Mouse (Mus musculus) cortical plate, adult 2 months (tissue): Measurements from ENCODE around the gene Cblc. TPM values are rescaled to one million over a fixed set of nuclear protein-coding genes. Genes with fewer than 3 reads are reported as not detected.

Source experiments
- H3K27ac ChIP-seq: fragments of 200-500 bp; 2 replicates; pipeline ENCODE4 v1.5.1; 2012; ENCODE audit warnings: low read length, control low read depth, inconsistent platforms; ENCODE audit not compliant: insufficient read depth
- H3K4me1 ChIP-seq: fragments of 200-500 bp; 2 replicates; pipeline ENCODE4 v1.6.1; 2011; ENCODE audit warnings: low read length; ENCODE audit not compliant: control insufficient read depth, insufficient read depth
- H3K4me3 ChIP-seq: fragments of 200-500 bp; 2 replicates; pipeline ENCODE4 v1.5.1; 2011; ENCODE audit warnings: mild to moderate bottlenecking, low read length, control low read depth; ENCODE audit not compliant: insufficient read depth
- CTCF ChIP-seq: fragments of 200-500 bp; IDR thresholded peaks from 2 replicates; pipeline ENCODE4 v1.5.1; 2011; ENCODE audit warnings: mild to moderate bottlenecking, control low read depth, low read length; ENCODE audit not compliant: insufficient read depth; ENCODE audit errors: extremely low read depth
- POLR2A ChIP-seq: fragments of 200-500 bp; IDR thresholded peaks from 2 replicates; pipeline ENCODE4 v1.6.1; 2011; ENCODE audit warnings: mild to moderate bottlenecking, low read length, control low read depth; ENCODE audit not compliant: insufficient read depth; ENCODE audit errors: extremely low read depth
- polyA plus RNA-seq: library from polyadenylated mRNA; depleted of rRNA; stranded (reverse); fragments of >200 nt; gene quantifications from 2 replicates; pipeline ENCODE4 v1.2.3, GENCODE M21; 2012

Gene Cblc
- polyA plus RNA-seq, 1 experiment: not detected

GRCm38 (mm10) chr7:19789904-19790347 is 6.7 kb downstream of the Cblc start:
- Histone ChIP-seq H3K4me3 (no peak overlapping the region), H3K4me1 (0 out of 2 replicates have a peak, but pooled peaks cover 1% of the 10 kb centered on the region), H3K27ac (no peak overlapping the region)
- TF ChIP-seq POLR2A (no peak), CTCF (peak; percentile 78)

- no peak for TF ChIP-seq POLR2A
- no peak for TF ChIP-seq CTCF
- 0 out of 2 replicates have a peak, but pooled peaks cover 1% of the 10 kb centered on the region for H3K4me1 ChIP-seq
- H3K27ac ChIP-seq: no peak overlapping the region
- H3K4me3 ChIP-seq: no peak overlapping the region
These were observed 10.6 kb downstream of the Cblc start for GRCm38 (mm10) chr7:19785874-19786458.

GRCm38 (mm10) chr7:19784764-19785535 is 11.7 kb downstream of the Cblc start:
- H3K4me1 ChIP-seq: 0 out of 2 replicates have a peak, but pooled peaks cover 1% of the 10 kb centered on the region
- H3K27ac ChIP-seq: no peak overlapping the region
- H3K4me3 ChIP-seq: no peak overlapping the region
- TF ChIP-seq CTCF: no peak
- no peak for TF ChIP-seq POLR2A

GRCm38 (mm10) chr7:19783630-19784029 is 13.0 kb downstream of the Cblc start:
- Histone ChIP-seq H3K27ac (peak overlapping the region; percentile 50; the same call in 1 of the 2 replicates), H3K4me3 (no peak overlapping the region), H3K4me1 (no peaks in the 10 kb centered on the region)
- TF ChIP-seq POLR2A (no peak), CTCF (no peak)

GRCm38 (mm10) chr7:19782645-19783044 is 14.0 kb downstream of the Cblc start:
- TF ChIP-seq POLR2A (no peak), CTCF (0 out of 2 replicates have a peak, but pooled peaks have one; percentile 5)
- Histone ChIP-seq H3K4me1 (no peaks in the 10 kb centered on the region), H3K27ac (no peak overlapping the region), H3K4me3 (no peak overlapping the region)

- no peak overlapping the region for H3K27ac ChIP-seq
- TF ChIP-seq POLR2A (no peak), CTCF (no peak)
- no peaks in the 10 kb centered on the region for H3K4me1 ChIP-seq
- no peak overlapping the region for H3K4me3 ChIP-seq
These were observed 14.9 kb downstream of the Cblc start for GRCm38 (mm10) chr7:19781741-19782140.

- H3K4me1 ChIP-seq: no peaks in the 10 kb centered on the region
- H3K27ac ChIP-seq: no peak overlapping the region
- TF ChIP-seq POLR2A (no peak), CTCF (no peak)
- no peak overlapping the region for H3K4me3 ChIP-seq
These were observed 16.7 kb downstream of the Cblc start for GRCm38 (mm10) chr7:19779903-19780302.

GRCm38 (mm10) chr7:19778645-19779044 is 18.0 kb downstream of the Cblc start:
- Histone ChIP-seq H3K27ac (no peak overlapping the region), H3K4me3 (no peak overlapping the region), H3K4me1 (no peaks in the 10 kb centered on the region)
- TF ChIP-seq CTCF (no peak), POLR2A (no peak)

GRCm38 (mm10) chr7:19777049-19777723 is 19.4 kb downstream of the Cblc start:
- TF ChIP-seq POLR2A (no peak), CTCF (no peak)
- no peak overlapping the region for H3K27ac ChIP-seq
- no peak overlapping the region for H3K4me3 ChIP-seq
- no peaks in the 10 kb centered on the region for H3K4me1 ChIP-seq
